ENCODE assay signal across 22 mouse cellular contexts in the genomic region with DNA sequence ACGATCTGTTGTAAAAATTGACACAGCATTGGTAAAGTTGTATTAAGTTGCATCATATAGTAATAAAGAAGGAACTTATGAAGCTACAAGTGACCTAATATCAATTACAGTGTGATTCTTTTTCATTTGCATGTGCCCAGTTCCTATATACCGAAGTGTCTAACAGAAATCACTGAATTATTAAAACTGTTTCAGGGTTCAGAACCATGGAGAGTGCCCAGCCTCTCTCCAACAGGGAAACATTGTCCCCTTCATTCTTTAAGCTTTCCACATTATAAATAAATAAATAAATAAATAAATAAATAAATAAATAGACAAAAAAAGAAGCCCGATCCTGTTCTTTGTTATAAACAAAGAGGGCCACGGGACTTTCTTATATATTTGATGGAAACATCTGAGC.
DNase-seq lines count a peak whose midpoint lies in the region; ATAC-seq and TF ChIP-seq lines count a peak whose summit lies in the region.
"Had no signal": no experiment of that assay in that cellular context is flagged by ENCODE, and none has a peak within 500 bp of the region (broad histone marks: within the 10 kb centered on the region; RNA-seq: fewer than 3 reads in every experiment).

No protein-coding gene starts in this region.

- H3K4me3 ChIP-seq in kidney, embryonic 15.5 days (replicated peaks): no peak overlapping the region
- no peak overlapping the region for H3K4me3 ChIP-seq in ES-E14 (ENCODE audit: insufficient read depth in 1 of 2, low read depth in 1 of 2, low read length in 2 of 2, poor library complexity in 1 of 2, severe bottlenecking in 1 of 2)
- H3K4me3 ChIP-seq in intestine, embryonic 15.5 days (replicated peaks): no peak overlapping the region
- H3K4me3 ChIP-seq: embryonic facial prominence, embryonic 13.5 days; hindbrain, embryonic 12.5 days; myocyte; stomach, embryonic 15.5 days had no signal

- no peaks in the 10 kb centered on the region for H3K36me3 ChIP-seq in kidney, embryonic 15.5 days
- H3K36me3 ChIP-seq in ES-E14 (ENCODE audit: control insufficient read depth, insufficient read depth, low read length, poor library complexity, severe bottlenecking): no peaks in the 10 kb centered on the region
- H3K36me3 ChIP-seq in intestine, embryonic 15.5 days: no peaks in the 10 kb centered on the region
- H3K36me3 ChIP-seq: embryonic facial prominence, embryonic 13.5 days; hindbrain, embryonic 12.5 days; stomach, embryonic 15.5 days had no signal

- H3K4me1 ChIP-seq in kidney, embryonic 15.5 days: no peaks in the 10 kb centered on the region
- H3K4me1 ChIP-seq in ES-E14 (ENCODE audit: control insufficient read depth in 2 of 2, insufficient read depth in 2 of 2, low read length in 2 of 2, poor library complexity in 1 of 2): no peaks in the 10 kb centered on the region
- no peaks in the 10 kb centered on the region for H3K4me1 ChIP-seq in intestine, embryonic 15.5 days (replicated peaks)
- H3K4me1 ChIP-seq: embryonic facial prominence, embryonic 13.5 days; stomach, embryonic 15.5 days had no signal

- ATAC-seq in kidney, embryonic 15.5 days (replicated peaks; ENCODE audit: low FRiP score): no peak
- ATAC-seq in intestine, embryonic 15.5 days: no peak
- ATAC-seq: CD4-positive, CD25-positive, alpha-beta regulatory T cell, adult 4 months; forebrain, embryonic 16.5 days; intestine, embryonic 16.5 days; liver, postnatal 0 days had no signal

- H3K27me3 ChIP-seq in kidney, embryonic 15.5 days: no peaks in the 10 kb centered on the region
- H3K27me3 ChIP-seq in intestine, embryonic 15.5 days (replicated peaks): no peaks in the 10 kb centered on the region
- H3K27me3 ChIP-seq: embryonic facial prominence, embryonic 13.5 days; hindbrain, embryonic 12.5 days; stomach, embryonic 15.5 days had no signal

- WGBS in kidney, embryonic 15.5 days: 77% methylated on average over 4 of the region's 4 CpGs
- 69% methylated on average over 4 of the region's 4 CpGs for WGBS in intestine, embryonic 15.5 days

- no peak overlapping the region for H3K4me2 ChIP-seq in kidney, embryonic 15.5 days
- H3K4me2 ChIP-seq in intestine, embryonic 15.5 days (replicated peaks): no peak overlapping the region
- H3K4me2 ChIP-seq: embryonic facial prominence, embryonic 13.5 days; hindbrain, embryonic 12.5 days; stomach, embryonic 15.5 days had no signal

- no peaks in the 10 kb centered on the region for H3K9me3 ChIP-seq in kidney, embryonic 15.5 days (replicated peaks)
- no peaks in the 10 kb centered on the region for H3K9me3 ChIP-seq in ES-E14 (ENCODE audit: control insufficient read depth, insufficient read depth, low read depth, low read length)
- H3K9me3 ChIP-seq in intestine, embryonic 15.5 days: no peaks in the 10 kb centered on the region
- H3K9me3 ChIP-seq: embryonic facial prominence, embryonic 13.5 days; hindbrain, embryonic 12.5 days; stomach, embryonic 15.5 days had no signal

- no peak overlapping the region for H3K9ac ChIP-seq in kidney, embryonic 15.5 days
- H3K9ac ChIP-seq in ES-E14 (ENCODE audit: insufficient read depth, low read depth, low read length, poor library complexity, severe bottlenecking): no peak overlapping the region
- H3K9ac ChIP-seq in intestine, embryonic 15.5 days: no peak overlapping the region
- H3K9ac ChIP-seq: embryonic facial prominence, embryonic 13.5 days; hindbrain, embryonic 12.5 days; liver, postnatal 0 days; stomach, embryonic 15.5 days had no signal

- no peak overlapping the region for H3K27ac ChIP-seq in kidney, embryonic 15.5 days
- no peak overlapping the region for H3K27ac ChIP-seq in ES-E14 (ENCODE audit: insufficient read depth, low read depth, low read length, poor library complexity, severe bottlenecking)
- no peak overlapping the region for H3K27ac ChIP-seq in intestine, embryonic 15.5 days
- H3K27ac ChIP-seq: embryonic facial prominence, embryonic 13.5 days; hindbrain, embryonic 12.5 days; stomach, embryonic 15.5 days had no signal

- peak; percentile 3 for DNase-seq in adrenal gland, postnatal 10 days
- no peak for DNase-seq in adrenal gland, postnatal 4 days (ENCODE audit: low spot score in 2 of 2)
- peak; percentile 11 to 12 for DNase-seq in kidney, postnatal 4 days
- DNase-seq in ES-E14 (ENCODE audit: low read depth, low spot score): no peak
- peak; percentile 13 for DNase-seq in embryo, embryonic 11.5 days (ENCODE audit: low read depth, low spot score)
- DNase-seq in right cerebral cortex, postnatal 4 days: no peak
- DNase-seq: adrenal gland, adult 8-10 months; cerebellum, postnatal 10 days; kidney, postnatal 14 days; liver, postnatal 0 days; midbrain, embryonic 14.5 days; right cerebral cortex, postnatal 25 days; thymus, adult 18-20 months had no signal

- in situ Hi-C loops in ES-E14 (cut with MboI; ENCODE audit: low sequenced_read_pairs in 2 of 2, unreplicated experiment in 2 of 2): no loop called here

TF ChIP-seq in ES-E14, 5 proteins besides CTCF, POLR2A, EP300 and RAD21:
- TF ChIP-seq ZC3H11A (IDR thresholded peaks at IDR 0.05; ENCODE audit: borderline replicate concordance, low read depth, low read length): no peak
- peak; percentile 10; the same call in 1 of the 2 replicates for TF ChIP-seq ZNF384 (IDR thresholded peaks at IDR 0.05; ENCODE audit: low read depth, low read length)

Comparison
In these comparisons a context has a peak if more than half of its experiments do, and no peak if none do; other contexts are left out.
1. DNase-seq: peak in adrenal gland, postnatal 10 days (single experiment), kidney, postnatal 4 days (2 of 2) and embryo, embryonic 11.5 days (single experiment); none in adrenal gland, postnatal 4 days (0 of 2), ES-E14 (single experiment) and right cerebral cortex, postnatal 4 days (single experiment).